Mouse (Mus musculus): Measurements from ENCODE around the gene Pafah1b3. TPM values are rescaled to one million over a fixed set of nuclear protein-coding genes. Genes with fewer than 3 reads are reported as not detected.
"Not testable (repeated sequence)": the region's sequence is repeated elsewhere in the genome, so short reads cannot be mapped to it uniquely, and the experiment has no call there.

Pafah1b3 gene
- total and polyA plus RNA-seq, 2 experiments: 3.7 to 8.4 TPM

DNA sequence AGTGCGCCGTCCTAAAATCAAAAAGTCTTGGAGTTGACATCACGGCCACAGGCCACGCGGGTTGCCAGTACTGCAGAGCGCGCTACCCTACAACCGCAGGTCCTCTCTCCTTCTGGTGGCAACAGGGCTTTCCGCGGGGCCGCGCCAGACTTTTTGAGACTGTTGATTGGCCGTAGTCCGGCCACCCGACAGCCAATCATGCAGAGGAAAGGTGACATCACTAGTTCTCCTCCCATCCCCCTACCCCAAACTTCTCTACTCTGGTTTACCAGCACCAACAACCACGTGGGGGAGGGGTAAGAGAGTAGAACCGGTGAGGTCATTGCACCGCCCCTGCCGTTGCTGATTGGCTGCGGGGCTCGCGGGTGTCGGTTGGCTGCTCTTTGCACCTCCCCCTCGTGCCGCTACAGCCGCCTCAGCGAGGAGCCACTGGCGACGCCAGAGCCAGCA lies 30.5 kb downstream of the Pafah1b3 start, which contains the start of gene Cic:
TSS of gene Cic (plus strand) at position 404 of the 450 bp plus-strand sequence.
- WGBS: 1% methylated on average over 29 of the region's 29 CpGs
- TF ChIP-seq POLR2A (IDR thresholded peaks at IDR 0.05; ENCODE audit: extremely low read depth, insufficient read depth, low read length) (peak; percentile 47; the same call in 1 of the 2 replicates), CTCF (IDR thresholded peaks at IDR 0.05; ENCODE audit: low read depth, low read length) (no peak)

GRCm38 (mm10) chr7:25266180-25266962 lies 31.4 kb downstream of the Pafah1b3 start:
- no peak for DNase-seq (ENCODE audit: extremely low read depth, low read depth, low spot score)
- 81% methylated on average over 8 of the region's 8 CpGs for WGBS
- H3K27ac ChIP-seq (replicated peaks; ENCODE audit: insufficient read depth, low read depth, low read length): no peak overlapping the region
- peaks cover 11% of the 10 kb centered on the region for H3K4me1 ChIP-seq (ENCODE audit: control insufficient read depth, insufficient read depth, low read length)
- H3K27me3 ChIP-seq (ENCODE audit: control insufficient read depth, insufficient read depth, low read length): no peaks in the 10 kb centered on the region
- H3K4me3 ChIP-seq (ENCODE audit: insufficient read depth, low read depth, low read length): no peak overlapping the region
- peaks cover 19% of the 10 kb centered on the region for H3K79me2 ChIP-seq (ENCODE audit: control insufficient read depth, insufficient read depth, low read length)
- TF ChIP-seq CTCF (IDR thresholded peaks at IDR 0.05; ENCODE audit: low read depth, low read length) (no peak), POLR2A (IDR thresholded peaks at IDR 0.05; ENCODE audit: extremely low read depth, insufficient read depth, low read length) (no peak)
- H3K36me3 ChIP-seq (ENCODE audit: control insufficient read depth, insufficient read depth, low read length): no peaks in the 10 kb centered on the region
- H3K9ac ChIP-seq (ENCODE audit: low read depth, low read length): no peak overlapping the region

More for the DNA sequence above, 30.5 kb downstream of the Pafah1b3 start, which contains the start of gene Cic:
- peak within 1 kb of the TSS; percentile 73 for H3K4me3 ChIP-seq (ENCODE audit: insufficient read depth, low read depth, low read length)
- peaks cover 27% of the 10 kb centered on the region for H3K79me2 ChIP-seq (ENCODE audit: control insufficient read depth, insufficient read depth, low read length)
- H3K36me3 ChIP-seq (ENCODE audit: control insufficient read depth, insufficient read depth, low read length): no peaks in the 10 kb centered on the region
- no peaks in the 10 kb centered on the region for H3K27me3 ChIP-seq (ENCODE audit: control insufficient read depth, insufficient read depth, low read length)
- peak; percentile 98 for DNase-seq (ENCODE audit: extremely low read depth, low read depth, low spot score)
- peak within 1 kb of the TSS; percentile 84 for H3K9ac ChIP-seq (ENCODE audit: low read depth, low read length)
- peak within 1 kb of the TSS; percentile 96 for H3K27ac ChIP-seq (replicated peaks; ENCODE audit: insufficient read depth, low read depth, low read length)
- H3K4me1 ChIP-seq (ENCODE audit: control insufficient read depth, insufficient read depth, low read length): peaks cover 11% of the 10 kb centered on the region

GRCm38 (mm10) chr7:25265743-25266142 lies 32.0 kb downstream of the Pafah1b3 start:
- DNase-seq (ENCODE audit: extremely low read depth, low read depth, low spot score); H3K27ac ChIP-seq (replicated peaks; ENCODE audit: insufficient read depth, low read depth, low read length); H3K36me3 ChIP-seq (ENCODE audit: control insufficient read depth, insufficient read depth, low read length); H3K4me3 ChIP-seq (ENCODE audit: insufficient read depth, low read depth, low read length); H3K9ac ChIP-seq (ENCODE audit: low read depth, low read length); H3K27me3 ChIP-seq (ENCODE audit: control insufficient read depth, insufficient read depth, low read length): not testable (repeated sequence)
- WGBS: 83% methylated on average over 5 of the region's 5 CpGs
- Histone ChIP-seq H3K4me1 (ENCODE audit: control insufficient read depth, insufficient read depth, low read length) (peaks cover 11% of the 10 kb centered on the region), H3K79me2 (ENCODE audit: control insufficient read depth, insufficient read depth, low read length) (peaks cover 13% of the 10 kb centered on the region)

GRCm38 (mm10) chr7:25263968-25264870 lies 33.6 kb downstream of the Pafah1b3 start:
- Histone ChIP-seq H3K27ac (replicated peaks; ENCODE audit: insufficient read depth, low read depth, low read length) (peak overlapping the region; percentile 28), H3K4me1 (ENCODE audit: control insufficient read depth, insufficient read depth, low read length) (peaks cover 6% of the 10 kb centered on the region), H3K9ac (ENCODE audit: low read depth, low read length) (peak overlapping the region; percentile 1; the same call in 1 of the 2 replicates), H3K79me2 (ENCODE audit: control insufficient read depth, insufficient read depth, low read length) (peaks cover 7% of the 10 kb centered on the region; the same call in 1 of the 2 replicates), H3K36me3 (ENCODE audit: control insufficient read depth, insufficient read depth, low read length) (no peaks in the 10 kb centered on the region), H3K27me3 (ENCODE audit: control insufficient read depth, insufficient read depth, low read length) (no peaks in the 10 kb centered on the region), H3K4me3 (ENCODE audit: insufficient read depth, low read depth, low read length) (no peak overlapping the region)
- peak; percentile 93 for DNase-seq (ENCODE audit: extremely low read depth, low read depth, low spot score)
- TF ChIP-seq POLR2A (IDR thresholded peaks at IDR 0.05; ENCODE audit: extremely low read depth, insufficient read depth, low read length): no peak
- TF ChIP-seq CTCF (IDR thresholded peaks at IDR 0.05; ENCODE audit: low read depth, low read length): no peak
- WGBS: 31% methylated on average over 17 of the region's 17 CpGs

- H3K36me3 ChIP-seq (ENCODE audit: control insufficient read depth, insufficient read depth, low read length): no peaks in the 10 kb centered on the region
- H3K9ac ChIP-seq (ENCODE audit: low read depth, low read length): no peak overlapping the region
- TF ChIP-seq CTCF (IDR thresholded peaks at IDR 0.05; ENCODE audit: low read depth, low read length) (no peak), POLR2A (IDR thresholded peaks at IDR 0.05; ENCODE audit: extremely low read depth, insufficient read depth, low read length) (no peak)
- no peak overlapping the region for H3K27ac ChIP-seq (replicated peaks; ENCODE audit: insufficient read depth, low read depth, low read length)
- H3K4me3 ChIP-seq (ENCODE audit: insufficient read depth, low read depth, low read length): no peak overlapping the region
- 86% methylated on average over 1 of the region's 1 CpGs for WGBS
- no peaks in the 10 kb centered on the region for H3K79me2 ChIP-seq (ENCODE audit: control insufficient read depth, insufficient read depth, low read length)
- DNase-seq (ENCODE audit: extremely low read depth, low read depth, low spot score): no peak
- no peaks in the 10 kb centered on the region for H3K27me3 ChIP-seq (ENCODE audit: control insufficient read depth, insufficient read depth, low read length)
- peaks cover 3% of the 10 kb centered on the region for H3K4me1 ChIP-seq (ENCODE audit: control insufficient read depth, insufficient read depth, low read length)
Observed at GRCm38 (mm10) chr7:25261896-25262295, 35.9 kb downstream of the Pafah1b3 start.

All from liver, adult 2 months (tissue).